Mouse (Mus musculus): ENCODE measurements around the gene Taf15. TPM values are rescaled to one million over a fixed set of nuclear protein-coding genes. Genes with fewer than 3 reads are reported as not detected.

Gene Taf15
- polyA plus RNA-seq, 1 experiment from 2014 or later = 5.4 TPM

DNA sequence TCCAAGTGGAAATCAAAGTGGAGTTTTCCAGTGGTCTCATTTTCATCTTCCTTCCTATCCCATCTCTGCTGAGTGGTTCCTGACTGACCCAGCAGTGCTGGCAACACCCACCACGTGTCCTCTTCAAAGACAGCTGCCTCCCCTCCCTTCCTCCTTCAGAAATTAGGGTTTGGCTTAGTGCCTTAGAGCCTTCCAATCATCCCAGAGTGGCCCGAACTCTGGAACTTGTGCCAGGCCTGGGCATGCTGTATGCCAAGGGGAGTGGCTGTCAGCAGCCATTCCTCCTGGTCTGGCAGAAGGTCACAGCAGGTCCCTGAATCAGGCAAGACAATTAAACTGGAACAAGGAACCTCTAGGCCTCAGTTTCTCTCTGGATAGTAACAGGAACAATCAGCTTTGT lies 6.9 kb upstream of the Taf15 start:
- 22% methylated on average over 2 of the region's 2 CpGs for WGBS
- no peak overlapping the region for H3K4me2 ChIP-seq (replicated peaks; ENCODE audit: low read depth)
- H3K4me1 ChIP-seq (replicated peaks; ENCODE audit: control insufficient read depth, insufficient read depth, low read length) = 0 out of 2 replicates have a peak, but pooled peaks cover 3% of the 10 kb centered on the region
- no peak overlapping the region for H3K4me3 ChIP-seq (ENCODE audit: low read depth, low read length)
- no peaks in the 10 kb centered on the region for H3K36me3 ChIP-seq (ENCODE audit: control insufficient read depth, insufficient read depth)
- H3K9ac ChIP-seq (ENCODE audit: low read depth, low read length) = no peak overlapping the region
- H3K27me3 ChIP-seq (replicated peaks; ENCODE audit: control insufficient read depth, insufficient read depth, low read length) = no peaks in the 10 kb centered on the region
- no peak for TF ChIP-seq CTCF (IDR thresholded peaks at IDR 0.05; ENCODE audit: low read depth)
- no peak overlapping the region for H3K27ac ChIP-seq (ENCODE audit: low read depth, low read length)
- H3K9me3 ChIP-seq (ENCODE audit: control insufficient read depth) = no peaks in the 10 kb centered on the region
- no peak for ATAC-seq

DNA sequence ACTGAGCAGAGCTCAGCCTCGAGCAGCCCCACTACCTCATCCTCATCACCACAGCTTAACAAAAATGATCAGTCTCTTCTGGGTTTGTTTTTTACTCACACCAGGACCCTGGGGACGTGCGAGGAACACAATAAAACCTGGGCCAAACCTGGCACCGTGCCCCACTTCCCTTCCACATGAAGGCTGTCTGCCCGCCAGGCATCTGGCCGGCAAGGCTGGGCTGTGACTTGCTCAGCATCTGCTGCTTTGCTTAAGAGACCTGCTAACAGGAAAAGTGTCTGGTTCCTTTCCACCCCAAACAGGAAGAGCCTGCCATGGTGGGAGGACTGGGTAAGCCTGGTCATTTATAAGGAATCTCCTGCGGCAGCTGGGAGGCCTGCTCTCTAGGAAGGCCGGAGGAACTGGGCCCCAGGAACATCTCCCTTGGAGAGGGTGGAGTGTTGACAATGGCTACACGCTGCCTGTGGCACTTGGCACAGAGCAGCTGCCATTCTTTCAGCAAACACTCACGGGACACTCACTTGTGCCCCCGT lies 5.7 kb upstream of the Taf15 start:
- Histone ChIP-seq H3K4me1 (replicated peaks; ENCODE audit: control insufficient read depth, insufficient read depth, low read length) (0 out of 2 replicates have a peak, but pooled peaks cover 7% of the 10 kb centered on the region), H3K36me3 (ENCODE audit: control insufficient read depth, insufficient read depth) (no peaks in the 10 kb centered on the region), H3K27me3 (replicated peaks; ENCODE audit: control insufficient read depth, insufficient read depth, low read length) (no peaks in the 10 kb centered on the region), H3K9ac (ENCODE audit: low read depth, low read length) (no peak overlapping the region), H3K9me3 (ENCODE audit: control insufficient read depth) (no peaks in the 10 kb centered on the region), H3K27ac (ENCODE audit: low read depth, low read length) (no peak overlapping the region), H3K4me3 (ENCODE audit: low read depth, low read length) (no peak overlapping the region), H3K4me2 (replicated peaks; ENCODE audit: low read depth) (no peak overlapping the region)
- no peak for ATAC-seq
- WGBS = 46% methylated on average over 11 of the region's 11 CpGs
- no peak for TF ChIP-seq CTCF (IDR thresholded peaks at IDR 0.05; ENCODE audit: low read depth)

DNA sequence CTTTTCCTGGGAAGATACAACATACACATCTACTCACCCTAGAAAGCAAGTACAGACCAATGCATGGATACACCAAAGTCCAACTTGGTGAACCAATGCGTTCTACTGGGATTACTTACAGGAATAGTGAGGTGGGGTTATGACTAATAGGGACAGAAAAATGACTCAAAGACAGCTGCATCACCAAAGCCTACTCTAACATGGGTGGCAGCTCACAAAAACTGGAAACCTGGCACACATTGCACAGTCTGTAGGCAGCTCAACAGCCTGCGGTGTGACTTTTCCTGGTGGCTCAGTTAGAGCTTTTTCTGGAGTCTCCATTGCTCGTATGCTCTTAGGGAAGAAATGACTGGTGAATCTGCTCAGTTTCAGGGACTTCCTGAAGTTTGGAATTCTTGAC lies 4.1 kb upstream of the Taf15 start:
- H3K27me3 ChIP-seq (replicated peaks; ENCODE audit: control insufficient read depth, insufficient read depth, low read length) = no peaks in the 10 kb centered on the region
- H3K4me1 ChIP-seq (replicated peaks; ENCODE audit: control insufficient read depth, insufficient read depth, low read length) = 0 out of 2 replicates have a peak, but pooled peaks cover 4% of the 10 kb centered on the region
- WGBS = 86% methylated on average over 3 of the region's 3 CpGs
- no peak for TF ChIP-seq CTCF (IDR thresholded peaks at IDR 0.05; ENCODE audit: low read depth)
- H3K27ac ChIP-seq (ENCODE audit: low read depth, low read length) = no peak overlapping the region
- H3K4me2 ChIP-seq (replicated peaks; ENCODE audit: low read depth) = no peak overlapping the region
- H3K9ac ChIP-seq (ENCODE audit: low read depth, low read length) = no peak overlapping the region
- no peaks in the 10 kb centered on the region for H3K9me3 ChIP-seq (ENCODE audit: control insufficient read depth)
- H3K4me3 ChIP-seq (ENCODE audit: low read depth, low read length) = no peak overlapping the region
- ATAC-seq = no peak
- no peaks in the 10 kb centered on the region for H3K36me3 ChIP-seq (ENCODE audit: control insufficient read depth, insufficient read depth)

DNA sequence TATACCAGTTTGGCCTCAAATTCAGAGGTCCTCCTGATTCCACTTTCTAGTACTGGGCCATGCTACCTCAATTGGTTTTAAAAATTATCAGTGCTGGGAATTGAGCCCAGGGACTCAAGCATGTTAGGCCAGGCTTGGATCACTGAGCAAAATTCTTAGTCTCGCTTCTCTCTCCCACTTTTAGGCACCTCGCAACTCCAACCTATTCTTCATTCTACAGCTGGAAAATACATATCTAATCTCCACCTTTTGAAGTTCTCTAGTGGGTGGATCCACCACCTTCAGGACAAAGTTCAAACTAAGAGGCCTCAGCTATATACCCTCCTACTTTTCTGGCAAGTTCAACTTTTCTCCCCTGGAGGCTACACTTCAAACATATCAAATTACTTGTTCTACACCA lies 1.1 kb upstream of the Taf15 start:
- Histone ChIP-seq H3K4me2 (replicated peaks; ENCODE audit: low read depth) (peak overlapping the region; percentile 82), H3K4me3 (ENCODE audit: low read depth, low read length) (peak overlapping the region; percentile 78), H3K9ac (ENCODE audit: low read depth, low read length) (peak overlapping the region; percentile 73; the same call in 1 of the 2 replicates), H3K27ac (ENCODE audit: low read depth, low read length) (peak overlapping the region; percentile 97), H3K27me3 (replicated peaks; ENCODE audit: control insufficient read depth, insufficient read depth, low read length) (no peaks in the 10 kb centered on the region), H3K4me1 (replicated peaks; ENCODE audit: control insufficient read depth, insufficient read depth, low read length) (0 out of 2 replicates have a peak, but pooled peaks cover 4% of the 10 kb centered on the region), H3K9me3 (ENCODE audit: control insufficient read depth) (no peaks in the 10 kb centered on the region), H3K36me3 (ENCODE audit: control insufficient read depth, insufficient read depth) (no peaks in the 10 kb centered on the region)
- ATAC-seq = peak; percentile 28; the same call in 1 of the 2 replicates
- 54% methylated on average over 2 of the region's 2 CpGs for WGBS
- TF ChIP-seq CTCF (IDR thresholded peaks at IDR 0.05; ENCODE audit: low read depth) = no peak

DNA sequence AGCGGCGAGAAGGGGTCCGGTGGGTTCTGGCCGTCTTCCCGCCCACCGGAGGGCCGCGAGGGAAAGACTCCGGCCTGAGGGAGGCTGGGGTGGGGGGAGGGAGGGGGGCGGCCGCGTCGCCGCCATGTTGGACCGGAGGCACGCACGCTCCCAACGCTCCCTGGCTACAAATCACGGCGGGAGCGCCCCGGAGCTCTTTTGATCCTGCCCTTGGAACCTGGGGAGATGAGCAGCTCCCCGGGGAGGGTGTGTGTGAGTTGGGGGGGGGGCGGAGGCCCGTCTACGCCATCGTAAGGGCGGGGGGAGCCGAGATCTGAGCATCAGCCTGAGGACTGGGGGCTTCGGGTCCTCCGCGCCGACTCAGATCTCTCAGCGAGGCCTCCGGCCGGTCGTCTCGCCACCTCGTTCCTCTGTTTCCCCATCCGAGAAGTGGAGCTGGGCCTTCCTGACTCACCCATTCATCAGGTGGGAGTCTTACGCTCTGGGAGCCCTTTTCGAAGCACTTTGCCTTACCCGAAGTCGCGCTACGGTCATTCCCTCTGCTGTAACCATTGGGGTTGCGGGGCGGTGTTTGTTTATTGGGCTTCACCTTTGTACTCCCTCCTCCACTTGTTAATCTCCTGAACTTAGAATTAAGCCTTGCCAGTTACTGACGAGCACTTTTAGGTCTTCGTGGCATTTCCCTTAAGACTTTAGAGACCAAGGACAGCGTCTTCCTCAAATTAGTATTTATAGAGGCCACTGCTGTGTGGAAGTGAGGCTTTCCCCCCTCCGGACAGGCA lies 540 bp downstream of the Taf15 start:
- Histone ChIP-seq H3K27ac (ENCODE audit: low read depth, low read length) (peak overlapping the region; percentile 97), H3K4me3 (ENCODE audit: low read depth, low read length) (peak overlapping the region; percentile 78), H3K4me2 (replicated peaks; ENCODE audit: low read depth) (peak overlapping the region; percentile 82), H3K9ac (ENCODE audit: low read depth, low read length) (peak overlapping the region; percentile 73), H3K9me3 (ENCODE audit: control insufficient read depth) (no peaks in the 10 kb centered on the region), H3K4me1 (replicated peaks; ENCODE audit: control insufficient read depth, insufficient read depth, low read length) (0 out of 2 replicates have a peak, but pooled peaks cover 4% of the 10 kb centered on the region), H3K36me3 (ENCODE audit: control insufficient read depth, insufficient read depth) (no peaks in the 10 kb centered on the region), H3K27me3 (replicated peaks; ENCODE audit: control insufficient read depth, insufficient read depth, low read length) (no peaks in the 10 kb centered on the region)
- under 1% methylated on average over 49 of the region's 52 CpGs for WGBS
- ATAC-seq = peak; percentile 74
- no peak for TF ChIP-seq CTCF (IDR thresholded peaks at IDR 0.05; ENCODE audit: low read depth)

DNA sequence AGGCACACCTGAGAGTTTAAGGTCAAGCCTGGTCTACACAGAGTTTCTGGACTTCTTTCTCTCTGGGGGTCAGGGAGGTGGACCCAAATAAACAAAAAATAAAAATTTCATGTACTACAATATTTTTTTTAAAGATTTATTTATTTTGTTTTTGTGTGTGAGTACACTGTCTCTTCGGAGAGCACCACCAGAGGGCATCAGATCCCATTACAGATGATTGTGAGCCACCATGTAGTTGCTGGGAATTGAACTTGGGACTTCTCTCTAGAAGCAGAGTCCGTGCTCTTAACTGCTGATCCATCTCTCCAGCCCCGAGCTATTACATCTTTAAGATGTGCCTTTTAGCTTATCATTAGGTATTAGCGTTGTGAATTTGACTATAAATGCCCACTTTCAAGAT lies 18.6 kb downstream of the Taf15 start:
- 81% methylated on average over 4 of the region's 4 CpGs for WGBS
- TF ChIP-seq CTCF (IDR thresholded peaks at IDR 0.05; ENCODE audit: low read depth) = peak; percentile 51

More for the DNA sequence above, 18.6 kb downstream of the Taf15 start:
- Histone ChIP-seq H3K9ac (ENCODE audit: low read depth, low read length) (no peak overlapping the region), H3K9me3 (ENCODE audit: control insufficient read depth) (no peaks in the 10 kb centered on the region), H3K36me3 (ENCODE audit: control insufficient read depth, insufficient read depth) (peaks cover 30% of the 10 kb centered on the region), H3K27ac (ENCODE audit: low read depth, low read length) (no peak overlapping the region), H3K4me1 (replicated peaks; ENCODE audit: control insufficient read depth, insufficient read depth, low read length) (no peaks in the 10 kb centered on the region), H3K4me2 (replicated peaks; ENCODE audit: low read depth) (no peak overlapping the region), H3K27me3 (replicated peaks; ENCODE audit: control insufficient read depth, insufficient read depth, low read length) (no peaks in the 10 kb centered on the region), H3K4me3 (ENCODE audit: low read depth, low read length) (no peak overlapping the region)
- ATAC-seq = no peak

Measured in intestine, postnatal 0 days (tissue).